Mouse (Mus musculus): ENCODE data around the gene Gm49380.

Gm49380 gene

DNA sequence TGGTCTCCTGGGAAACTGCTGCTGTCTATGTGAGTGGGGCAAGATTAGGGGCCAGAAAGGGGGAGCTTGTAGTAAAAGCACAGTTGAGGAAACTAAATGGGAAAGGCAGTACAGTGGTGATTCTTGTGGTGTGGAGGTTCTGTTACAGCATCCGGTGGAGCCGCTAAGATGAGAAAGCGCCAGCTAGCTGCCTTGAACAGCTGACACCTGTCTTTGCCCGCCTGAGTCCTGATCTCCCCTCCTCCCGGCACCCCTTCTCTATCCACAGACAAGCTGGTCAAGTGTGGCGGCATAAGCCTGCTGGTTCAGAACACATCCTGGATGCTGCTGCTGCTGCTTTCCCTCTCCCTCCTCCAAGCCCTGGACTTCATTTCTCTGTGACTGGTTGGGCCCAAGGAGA lies 66.2 kb downstream of the Gm49380 start:
- no peak for DNase-seq (ENCODE audit: low spot score)

DNA sequence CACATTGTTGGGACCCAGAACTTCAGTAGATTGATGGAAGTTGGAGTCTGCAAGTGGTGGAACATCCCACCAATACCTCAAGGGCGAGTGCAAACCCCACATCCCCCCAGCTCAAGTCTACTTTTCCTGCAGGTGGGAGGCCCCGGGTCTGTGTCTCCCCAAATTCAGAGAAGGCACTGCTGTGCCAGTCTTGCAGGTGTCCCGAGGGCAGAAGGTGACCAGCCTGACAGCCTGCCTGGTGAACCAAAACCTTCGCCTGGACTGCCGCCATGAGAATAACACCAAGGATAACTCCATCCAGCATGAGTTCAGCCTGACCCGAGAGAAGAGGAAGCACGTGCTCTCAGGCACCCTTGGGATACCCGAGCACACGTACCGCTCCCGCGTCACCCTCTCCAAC lies 66.9 kb downstream of the Gm49380 start:
- DNase-seq (ENCODE audit: low spot score), result no peak

DNA sequence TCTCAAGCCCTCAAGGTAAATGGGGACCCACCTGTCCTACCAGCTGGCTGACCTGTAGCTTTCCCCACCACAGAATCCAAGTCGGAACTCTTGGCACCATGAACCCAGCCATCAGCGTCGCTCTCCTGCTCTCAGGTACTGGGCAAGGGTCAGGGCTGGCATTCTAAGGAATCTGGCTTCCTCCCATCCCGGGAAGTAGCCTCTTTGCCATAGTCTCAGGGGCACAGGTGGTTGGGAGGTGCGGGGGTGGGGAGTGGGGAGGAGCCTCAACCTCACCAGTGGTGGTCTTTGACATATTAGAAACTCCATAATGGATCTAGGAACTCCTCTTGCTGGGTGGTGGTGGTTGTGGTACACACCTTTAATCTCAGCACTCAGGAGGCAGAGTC lies 67.4 kb downstream of the Gm49380 start:
- DNase-seq (ENCODE audit: low spot score), result no peak

DNA sequence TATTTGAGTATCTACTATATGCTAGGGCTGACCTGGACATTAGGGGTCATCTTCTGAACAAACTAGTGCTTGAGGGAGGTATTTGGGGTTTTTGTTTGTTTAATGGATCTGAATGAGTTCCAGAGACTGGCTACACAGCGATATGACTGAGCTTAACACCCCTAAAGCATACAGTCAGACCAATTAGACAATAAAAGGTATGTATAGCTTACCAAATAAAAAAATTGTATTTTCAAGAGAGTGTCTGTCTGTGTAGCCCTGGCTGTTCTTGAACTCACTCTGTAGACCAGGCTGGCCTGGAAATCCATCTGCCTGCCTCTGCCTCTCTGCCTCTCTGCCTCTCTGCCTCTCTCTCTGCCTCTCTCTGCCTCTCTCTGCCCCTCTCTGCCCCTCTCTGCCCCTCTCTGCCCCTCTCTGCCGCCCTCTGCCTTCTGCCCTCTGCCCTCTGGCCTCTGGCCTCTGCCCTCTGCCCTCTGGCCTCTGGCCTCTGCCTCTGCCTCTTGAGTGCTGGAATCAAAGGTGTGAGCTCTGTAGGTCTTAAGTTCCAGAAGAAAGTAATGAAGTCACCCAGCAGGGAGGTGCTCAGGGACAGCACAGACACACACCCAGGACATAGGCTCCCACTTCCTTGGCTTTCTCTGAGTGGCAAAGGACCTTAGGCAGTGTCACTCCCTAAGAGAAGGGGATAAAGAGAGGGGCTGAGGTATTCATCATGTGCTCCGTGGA lies 68.0 kb downstream of the Gm49380 start:
- peak; percentile 96 for DNase-seq (ENCODE audit: low spot score)

DNA sequence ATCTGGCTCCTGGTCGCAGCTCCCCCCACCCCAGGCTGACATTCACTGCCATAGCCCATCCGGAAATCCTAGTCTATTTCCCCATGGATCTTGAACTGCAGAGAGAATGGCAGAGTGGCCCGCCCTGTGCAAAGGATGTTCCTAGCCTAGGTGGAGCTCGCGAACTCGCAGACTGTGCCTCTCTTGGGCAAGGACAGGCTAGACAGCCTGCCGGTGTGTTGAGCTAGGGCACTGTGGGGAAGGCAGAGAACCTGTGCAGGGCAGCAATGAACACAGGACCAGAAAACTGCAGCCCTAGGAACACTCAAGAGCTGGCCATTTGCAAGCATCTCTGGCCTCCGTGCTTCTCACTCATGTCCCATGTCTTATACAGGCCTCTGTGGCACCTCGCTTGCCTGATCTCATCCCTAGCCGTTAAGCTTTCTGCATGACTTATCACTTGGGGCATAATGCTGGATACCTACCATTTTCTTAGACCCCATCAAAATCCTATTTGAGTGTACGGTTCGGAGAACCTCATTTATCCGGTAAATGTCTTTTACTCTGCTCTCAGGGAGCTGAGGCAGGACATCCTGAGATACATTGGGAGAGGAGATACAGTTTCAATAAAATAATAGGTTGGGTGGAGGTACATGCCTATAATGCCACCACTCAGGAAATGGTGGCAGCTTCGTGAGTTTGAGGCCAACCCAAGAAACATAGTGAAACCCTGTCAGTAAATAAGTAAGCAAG lies 68.7 kb downstream of the Gm49380 start:
- DNase-seq (ENCODE audit: low spot score), result peak; percentile 100

DNA sequence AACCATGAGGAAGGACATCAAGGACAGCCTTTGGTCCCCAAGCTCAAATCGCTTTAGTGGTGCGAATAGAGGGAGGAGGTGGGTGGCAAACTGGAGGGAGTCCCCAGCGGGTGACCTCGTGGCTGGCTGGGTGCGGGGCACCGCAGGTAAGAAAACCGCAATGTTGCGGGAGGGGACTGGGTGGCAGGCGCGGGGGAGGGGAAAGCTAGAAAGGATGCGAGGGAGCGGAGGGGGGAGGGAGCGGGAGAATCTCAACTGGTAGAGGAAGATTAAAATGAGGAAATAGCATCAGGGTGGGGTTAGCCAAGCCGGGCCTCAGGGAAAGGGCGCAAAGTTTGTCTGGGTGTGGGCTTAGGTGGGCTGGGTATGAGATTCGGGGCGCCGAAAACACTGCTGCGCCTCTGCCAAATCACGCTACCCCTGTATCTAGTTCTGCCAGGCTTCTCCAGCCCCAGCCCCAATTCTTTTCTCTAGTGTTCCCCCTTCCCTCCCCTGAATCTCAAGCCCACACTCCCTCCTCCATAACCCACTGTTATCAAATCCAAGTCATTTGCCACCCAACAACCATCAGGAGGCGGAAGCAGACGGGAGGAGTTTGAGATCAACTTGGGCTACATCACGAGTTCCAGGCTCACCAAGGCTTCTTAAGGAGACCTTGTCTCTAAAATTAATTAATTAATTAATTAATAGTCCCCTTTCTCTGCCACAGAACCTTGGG lies 69.4 kb downstream of the Gm49380 start:
- peak; percentile 99 for DNase-seq (ENCODE audit: low spot score)

DNA sequence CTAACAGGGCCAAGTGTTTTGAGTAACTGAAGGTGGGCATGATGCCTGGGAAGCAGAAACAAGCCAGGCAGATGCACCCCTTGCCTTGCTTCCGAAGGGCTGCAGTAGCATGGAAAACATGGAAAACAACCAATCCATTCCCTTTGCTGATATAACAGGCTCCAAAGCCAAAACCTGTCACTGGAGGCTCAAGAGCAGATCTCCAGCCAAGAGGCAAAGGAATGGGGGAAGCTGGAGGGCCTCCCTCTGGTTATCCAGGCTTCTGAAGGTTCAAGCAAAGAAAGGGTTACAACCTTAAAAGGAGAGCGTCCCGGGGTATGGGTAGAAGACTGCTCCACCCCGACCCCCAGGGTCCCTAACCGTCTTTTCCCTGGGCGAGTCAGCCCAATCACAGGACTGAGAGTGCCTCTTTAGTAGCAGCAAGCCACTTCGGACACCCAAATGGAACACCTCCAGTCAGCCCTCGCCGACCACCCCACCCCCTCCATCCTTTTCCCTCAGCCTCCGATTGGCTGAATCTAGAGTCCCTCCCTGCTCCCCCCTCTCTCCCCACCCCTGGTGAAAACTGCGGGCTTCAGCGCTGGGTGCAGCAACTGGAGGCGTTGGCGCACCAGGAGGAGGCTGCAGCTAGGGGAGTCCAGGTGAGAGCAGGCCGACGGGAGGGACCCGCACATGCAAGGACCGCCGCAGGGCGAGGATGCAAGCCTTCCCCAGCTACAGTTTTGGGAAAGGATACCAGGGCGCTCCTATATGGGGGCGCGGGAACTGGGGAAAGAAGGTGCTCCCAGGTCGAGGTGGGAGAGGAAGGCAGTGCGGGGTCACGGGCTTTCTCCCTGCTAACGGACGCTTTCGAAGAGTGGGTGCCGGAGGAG lies 70.2 kb downstream of the Gm49380 start, which contains the start of gene Thy1:
Gene Thy1 (plus strand): TSS at position 549 of the 872 bp plus-strand sequence.
- DNase-seq (ENCODE audit: low spot score), result peak; percentile 100

DNA sequence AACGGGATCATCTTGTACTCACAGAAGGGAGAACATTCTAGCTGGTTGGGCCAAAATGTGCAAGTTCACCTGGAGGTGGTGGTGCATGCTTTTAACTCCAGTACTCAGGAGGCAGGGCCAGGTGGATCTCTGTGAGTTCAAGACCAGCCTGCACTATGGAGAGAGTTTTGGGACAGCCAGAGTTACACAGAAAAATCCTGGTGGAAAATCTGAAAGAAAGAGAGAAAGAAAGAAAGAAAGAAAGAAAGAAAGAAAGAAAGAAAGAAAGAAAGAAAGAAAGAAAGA lies 71.0 kb downstream of the Gm49380 start:
- no peak for DNase-seq (ENCODE audit: low spot score)

DNA sequence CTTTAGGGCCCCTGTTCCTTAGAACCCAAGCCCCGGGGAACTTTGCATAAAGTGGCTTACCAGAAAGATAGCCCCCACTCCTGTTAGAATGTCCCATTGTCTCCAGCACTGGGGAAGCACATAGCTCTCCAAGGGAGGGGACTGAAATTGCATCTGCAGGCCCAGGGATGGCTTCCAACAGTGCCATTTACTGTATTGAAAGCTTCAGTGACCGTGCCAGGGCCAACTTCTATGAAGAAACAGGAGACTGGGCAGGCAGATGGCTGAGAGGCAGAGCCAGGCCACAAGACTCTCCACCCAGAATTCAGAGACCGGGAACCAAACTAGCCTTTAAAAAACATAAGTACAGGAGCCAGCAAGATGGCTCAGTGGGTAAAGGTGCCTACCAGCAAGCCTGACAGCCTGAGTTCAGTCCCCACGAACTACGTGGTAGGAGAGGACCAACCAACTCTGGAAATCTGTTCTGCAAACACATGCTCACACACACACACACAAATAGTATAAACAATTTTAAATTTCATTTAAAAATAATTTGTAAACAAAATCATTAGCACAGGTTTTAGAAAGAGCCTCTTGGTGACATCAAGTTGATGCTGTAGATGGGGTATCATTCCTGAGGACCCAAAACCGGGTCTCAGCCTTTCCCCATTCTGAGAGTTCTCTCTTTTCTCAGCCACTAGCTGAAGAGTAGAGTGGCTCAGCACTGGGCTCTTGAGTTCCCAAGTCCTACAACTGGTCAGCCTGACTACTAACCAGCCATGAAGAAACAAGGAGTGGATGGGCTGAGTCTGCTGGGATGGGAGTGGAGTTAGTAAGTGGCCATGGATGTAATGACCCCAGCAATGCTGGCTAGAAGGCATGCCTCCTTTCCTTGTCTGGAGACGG lies 71.5 kb downstream of the Gm49380 start:
- DNase-seq (ENCODE audit: low spot score), result peak; percentile 94

DNA sequence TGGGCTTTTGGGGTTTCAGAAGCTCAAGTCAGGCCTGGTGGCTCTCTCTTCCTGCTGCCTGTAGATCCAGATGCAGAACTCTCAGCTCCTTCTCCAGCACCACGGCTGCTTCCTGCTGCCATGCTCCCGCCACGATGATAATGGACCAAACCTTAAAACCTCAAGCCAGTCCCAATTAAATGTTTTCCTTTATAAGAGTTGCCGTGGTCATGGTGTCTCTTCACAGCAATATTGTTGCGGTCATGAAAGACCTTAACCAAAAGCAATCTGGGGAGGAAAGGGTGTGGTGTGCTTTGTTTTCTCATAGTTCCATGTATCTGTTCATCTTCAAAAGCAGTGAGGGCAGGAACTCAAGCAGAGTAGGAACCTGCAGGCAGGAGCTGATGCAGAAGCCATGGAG lies 76.2 kb downstream of the Gm49380 start:
- no peak for DNase-seq (ENCODE audit: low spot score)

DNA sequence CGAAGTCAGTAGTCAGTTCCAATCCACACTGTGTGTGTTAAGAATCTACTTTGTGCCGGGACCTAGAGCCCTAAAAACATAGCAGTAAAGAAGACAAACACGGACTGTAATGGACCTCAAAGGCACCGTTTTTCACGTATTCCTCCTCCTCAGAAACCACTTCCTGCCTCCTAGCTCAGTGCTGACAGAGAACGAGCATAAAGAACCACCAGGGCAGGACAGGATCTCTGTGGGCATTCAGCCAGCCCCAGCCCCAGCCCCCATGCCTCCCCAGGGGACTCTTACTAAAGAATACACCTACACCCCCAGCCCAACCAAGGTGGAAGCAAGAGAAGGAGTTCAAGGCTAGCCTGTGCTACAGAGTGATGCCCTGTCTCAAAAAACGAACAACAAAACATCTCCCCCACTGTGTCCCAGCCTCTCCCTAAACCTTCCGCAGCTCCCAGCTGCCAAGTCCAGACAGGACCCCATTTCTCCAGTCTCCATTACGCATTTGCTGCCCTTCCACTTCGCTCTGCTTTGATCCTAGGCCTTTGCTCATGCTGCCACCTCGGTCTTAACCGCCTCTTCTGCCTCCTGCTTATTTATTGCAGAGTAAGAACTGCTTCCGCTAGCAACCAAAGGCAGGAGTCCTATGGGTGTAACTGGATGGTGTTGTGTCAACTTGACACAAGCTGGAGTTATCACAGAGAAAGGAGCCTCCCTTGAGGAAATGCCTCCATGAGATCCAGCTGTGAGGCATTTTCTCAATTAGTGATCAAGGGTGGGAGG lies 79.2 kb downstream of the Gm49380 start:
- DNase-seq (ENCODE audit: low spot score), result no peak

DNA sequence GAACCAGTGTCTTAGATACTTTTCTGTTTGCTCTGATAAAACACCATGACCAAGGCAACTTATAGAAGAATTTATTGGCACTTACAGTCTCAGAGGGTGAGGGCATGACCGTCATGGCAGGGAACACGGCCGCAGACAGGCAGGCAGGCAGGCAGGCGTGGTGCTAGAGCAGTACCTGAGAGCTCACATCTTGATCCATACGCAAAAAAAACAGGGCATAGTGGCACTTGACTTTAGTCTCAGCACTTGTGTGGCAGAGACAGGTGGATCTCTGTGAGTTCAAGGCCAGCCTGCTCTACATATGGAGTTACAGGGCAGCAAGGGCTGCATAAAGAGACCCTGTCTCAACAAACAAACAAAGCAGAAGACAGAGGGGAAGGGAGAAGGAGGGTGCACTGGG lies 80.0 kb downstream of the Gm49380 start:
- DNase-seq (ENCODE audit: low spot score), result no peak

DNA sequence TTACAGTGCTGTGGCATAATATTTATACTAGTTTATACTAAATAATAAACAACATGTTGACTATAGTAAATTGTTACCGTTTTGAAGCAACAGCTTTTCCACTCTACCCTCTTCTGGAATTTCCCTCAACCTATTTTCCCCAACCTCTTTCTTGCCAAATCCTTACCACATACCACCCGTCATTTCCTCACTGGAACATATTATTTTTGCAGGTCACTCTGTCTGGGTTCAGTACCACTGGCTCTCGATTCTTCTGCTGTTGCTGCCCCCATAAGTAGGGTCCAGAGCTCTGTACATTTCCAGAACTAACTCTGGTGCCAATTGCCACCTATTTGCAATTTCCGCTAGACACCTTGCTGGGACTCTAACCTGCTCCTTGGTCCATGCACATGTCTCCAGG lies 81.4 kb downstream of the Gm49380 start:
- no peak for DNase-seq (ENCODE audit: low spot score)

DNA sequence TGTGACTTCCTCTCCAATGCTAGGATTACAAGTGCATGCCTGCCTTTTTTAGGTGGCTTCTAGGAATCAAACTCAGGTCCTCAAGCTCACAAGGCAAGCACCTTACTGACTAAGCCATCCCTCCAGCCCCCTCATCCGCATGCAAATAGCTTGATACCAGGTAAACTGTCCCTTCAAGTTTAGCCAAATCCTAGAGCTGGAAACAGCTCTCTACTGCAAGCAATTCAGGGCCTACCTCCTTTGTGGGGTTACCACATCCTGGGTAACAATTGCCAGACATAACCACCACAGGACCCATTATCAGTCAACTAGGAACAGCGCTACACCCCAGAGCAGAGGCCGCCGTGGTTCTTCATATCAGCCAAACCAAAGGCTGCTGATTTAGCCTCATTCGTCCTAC lies 82.2 kb downstream of the Gm49380 start:
- no peak for DNase-seq (ENCODE audit: low spot score)

DNA sequence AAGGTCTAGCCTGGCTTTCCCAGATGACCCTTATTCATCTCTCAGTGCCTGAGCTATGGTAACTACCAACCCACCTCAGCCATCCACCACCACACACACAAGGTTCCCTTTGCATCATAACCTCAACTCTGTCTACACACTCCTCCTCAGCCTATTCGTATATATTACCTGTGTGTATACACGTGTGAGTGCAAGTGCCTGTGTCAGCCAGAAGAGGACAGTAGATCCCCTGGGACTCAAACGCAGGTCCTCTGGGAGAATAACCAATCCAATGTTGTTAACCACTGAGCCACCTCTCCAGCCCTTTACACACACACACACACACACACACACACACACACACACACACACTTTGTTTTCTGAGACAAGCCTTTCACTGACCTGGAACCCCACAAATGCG lies 82.7 kb downstream of the Gm49380 start:
- no peak for DNase-seq (ENCODE audit: low spot score)

DNA sequence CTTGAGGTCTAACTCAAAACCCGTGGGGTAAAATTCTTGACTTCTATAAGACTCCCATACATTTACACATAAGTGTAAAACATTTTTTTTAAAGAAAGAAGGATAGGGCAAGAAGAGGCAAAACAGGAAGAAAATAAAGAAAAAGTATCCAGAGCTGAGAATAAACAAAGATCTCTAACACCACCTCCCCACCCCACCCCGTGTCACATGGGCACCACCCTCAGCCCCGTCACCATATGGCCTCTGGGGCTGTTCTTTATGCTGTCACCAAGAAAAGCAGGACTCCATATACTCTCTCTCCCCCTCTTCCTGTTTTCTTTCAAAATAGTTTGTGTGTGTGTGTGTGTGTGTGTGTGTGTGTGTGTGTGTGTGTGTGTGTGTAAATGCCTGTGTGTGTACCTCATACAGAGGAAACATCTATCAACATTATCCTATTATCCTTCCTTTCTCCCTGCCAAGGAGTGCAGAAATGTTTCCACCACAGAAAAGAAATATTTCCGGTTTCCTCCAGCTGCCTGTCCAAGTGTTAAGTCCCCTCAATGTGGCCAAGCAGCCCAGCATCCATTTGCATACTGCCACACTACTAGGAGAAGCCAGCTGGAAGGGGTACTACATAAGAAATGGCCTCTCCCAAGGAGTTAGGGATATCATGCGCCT lies 83.6 kb downstream of the Gm49380 start:
- DNase-seq (ENCODE audit: low spot score), result no peak

DNA sequence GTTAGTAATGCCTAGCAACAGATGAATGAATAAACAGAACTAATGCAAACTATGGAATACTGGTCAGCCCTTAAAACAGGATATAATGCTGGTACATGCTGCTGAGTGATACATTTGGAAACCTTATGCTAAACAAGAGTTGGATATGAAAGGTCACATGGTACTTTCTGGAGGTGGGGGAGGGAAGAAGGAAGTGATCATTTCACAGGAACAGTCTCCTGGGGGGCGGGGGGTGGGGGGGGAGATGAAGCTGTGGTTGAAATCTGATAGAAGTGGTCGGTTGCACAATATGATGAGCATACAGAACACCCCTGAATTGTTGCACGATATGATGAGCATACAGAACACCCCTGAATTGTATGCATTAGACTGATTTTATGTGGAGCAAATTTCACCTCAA lies 89.2 kb downstream of the Gm49380 start:
- no peak for DNase-seq (ENCODE audit: low spot score)

DNA sequence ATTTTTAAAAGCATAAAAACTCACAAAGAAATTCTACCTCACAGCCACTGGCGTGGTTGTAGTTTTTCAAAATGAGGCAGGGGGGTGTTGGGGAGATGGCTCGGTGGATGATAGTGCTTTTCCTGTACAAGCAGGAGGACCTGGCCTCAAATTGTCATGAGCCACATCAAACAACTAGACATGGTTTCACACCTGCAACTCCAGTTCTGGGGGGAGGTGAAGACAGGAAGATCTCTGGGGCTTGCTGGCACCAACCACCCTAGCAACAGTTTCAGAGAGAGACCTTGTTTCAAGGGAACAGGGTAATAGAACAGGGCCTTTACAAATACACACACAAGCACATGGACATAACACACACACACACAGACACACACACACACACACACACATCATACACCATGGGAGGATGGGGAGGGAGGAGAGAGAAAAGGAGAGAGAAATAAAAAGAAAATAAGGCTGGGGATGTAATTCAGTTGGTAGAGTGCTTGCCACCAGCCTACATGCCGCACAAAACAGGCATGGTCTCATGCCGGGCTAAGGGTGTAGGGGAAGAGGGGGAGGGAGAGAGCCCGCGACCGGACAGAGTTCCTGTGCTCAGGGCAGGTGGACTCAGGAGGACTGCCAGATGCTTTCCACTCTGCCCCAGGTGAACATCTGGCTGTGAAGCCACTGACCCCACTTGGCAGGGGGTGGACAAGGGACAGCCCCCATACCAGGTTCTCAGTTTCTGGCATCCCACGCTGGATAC lies 91.0 kb downstream of the Gm49380 start:
- DNase-seq (ENCODE audit: low spot score), result no peak

DNA sequence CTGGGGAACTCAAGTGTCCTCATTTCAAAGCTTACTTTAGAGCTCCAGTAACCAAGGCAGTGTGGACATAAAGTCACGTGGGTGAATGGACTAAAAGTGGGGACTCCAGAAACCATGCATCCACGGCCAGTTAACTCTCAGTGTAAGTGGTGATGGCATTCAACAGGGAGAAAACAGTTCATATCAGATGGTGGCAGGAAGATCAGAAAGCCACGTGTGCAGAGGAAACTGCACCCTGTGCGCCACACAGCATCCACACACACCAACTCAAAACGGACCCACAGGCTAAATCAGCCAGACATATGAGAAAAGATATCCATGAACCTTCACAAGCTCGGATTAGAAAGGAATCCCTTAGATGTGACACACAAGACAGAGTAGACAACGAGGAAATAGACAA lies 93.3 kb downstream of the Gm49380 start:
- DNase-seq (ENCODE audit: low spot score), result no peak

All from left cerebral cortex, adult 11 months (tissue).